ENCODE assay signal across 9 mouse cellular contexts in the genomic region with DNA sequence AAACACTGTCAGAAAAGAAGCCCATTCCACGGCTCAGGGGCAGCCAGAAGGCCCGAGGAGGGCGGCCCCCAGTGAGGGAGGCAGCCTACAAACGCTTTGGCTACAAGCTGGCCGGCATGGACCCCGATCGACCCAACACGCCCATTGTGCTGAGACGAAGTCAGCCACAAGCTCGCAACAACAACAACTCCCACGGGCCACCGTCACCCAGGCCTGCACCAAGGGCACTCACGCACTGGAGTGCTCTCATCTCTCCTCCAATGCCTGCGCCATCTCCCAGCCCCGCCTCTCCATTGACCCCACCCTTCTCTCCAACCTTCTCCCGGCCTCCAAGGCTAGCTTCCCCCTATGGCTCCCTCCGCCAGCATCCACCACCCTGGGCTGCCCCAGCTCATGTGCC. TPM values are rescaled to one million over a fixed set of nuclear protein-coding genes. Genes with fewer than 3 reads are reported as not detected.
DNase-seq lines count a peak whose midpoint lies in the region; ATAC-seq and TF ChIP-seq lines count a peak whose summit lies in the region.
"Had no signal": no experiment of that assay in that cellular context is flagged by ENCODE, and none has a peak within 500 bp of the region (broad histone marks: within the 10 kb centered on the region; RNA-seq: fewer than 3 reads in every experiment).

No protein-coding gene starts in this region.

- 0 out of 2 replicates have a peak, but pooled peaks have one; percentile 10 for ATAC-seq in heart, embryonic 15.5 days (replicated peaks; ENCODE audit: insufficient number of reproducible peaks, insufficient read depth, low FRiP score, low read depth)
- ATAC-seq in embryonic facial prominence, embryonic 13.5 days (ENCODE audit: insufficient number of reproducible peaks, insufficient read depth, low FRiP score, low TSS enrichment, low read depth) = no peak
- ATAC-seq in lung, embryonic 14.5 days (ENCODE audit: insufficient read depth) = peak; percentile 66; the same call in 1 of the 2 replicates
- ATAC-seq in megakaryocyte progenitor cell, adult 5-6 weeks (replicated peaks; ENCODE audit: poor library complexity) = no peak
- no peak for ATAC-seq in forebrain, embryonic 14.5 days

- H3K27me3 ChIP-seq in heart, embryonic 15.5 days = peaks cover 20% of the 10 kb centered on the region
- no peaks in the 10 kb centered on the region for H3K27me3 ChIP-seq in embryonic facial prominence, embryonic 13.5 days
- no peaks in the 10 kb centered on the region for H3K27me3 ChIP-seq in lung, embryonic 14.5 days (ENCODE audit: insufficient read depth, low read length)
- H3K27me3 ChIP-seq in forebrain, embryonic 14.5 days (replicated peaks; ENCODE audit: control insufficient read depth, insufficient read depth, low read length) = no peaks in the 10 kb centered on the region

- in situ Hi-C loops in ES-E14 (cut with MboI; ENCODE audit: low sequenced_read_pairs in 2 of 2, unreplicated experiment in 2 of 2) = no loop called here

- WGBS in heart, embryonic 15.5 days = 15% methylated on average over 17 of the region's 17 CpGs
- 31% methylated on average over 17 of the region's 17 CpGs for WGBS in embryonic facial prominence, embryonic 13.5 days
- WGBS in lung, embryonic 14.5 days = 16% methylated on average over 17 of the region's 17 CpGs
- 47% methylated on average over 17 of the region's 17 CpGs for WGBS in forebrain, embryonic 14.5 days

- H3K4me3 ChIP-seq in heart, embryonic 15.5 days = peak overlapping the region; percentile 24
- peak overlapping the region; percentile 36 to 64 for H3K4me3 ChIP-seq in ES-E14 (ENCODE audit: insufficient read depth in 1 of 2, low read depth in 1 of 2, low read length in 2 of 2, poor library complexity in 1 of 2, severe bottlenecking in 1 of 2)
- H3K4me3 ChIP-seq in embryonic facial prominence, embryonic 13.5 days = no peak overlapping the region; the same call in 1 of the 2 replicates
- H3K4me3 ChIP-seq in lung, embryonic 14.5 days (ENCODE audit: low read depth, low read length) = 0 out of 2 replicates have a peak overlapping the region, but pooled peaks have one; percentile 6
- no peak overlapping the region for H3K4me3 ChIP-seq in forebrain, embryonic 14.5 days (ENCODE audit: low read depth, low read length)

- peak overlapping the region; percentile 57 for H3K4me2 ChIP-seq in heart, embryonic 15.5 days
- peak overlapping the region; percentile 41 for H3K4me2 ChIP-seq in embryonic facial prominence, embryonic 13.5 days
- peak overlapping the region; percentile 49 for H3K4me2 ChIP-seq in lung, embryonic 14.5 days
- no peak overlapping the region for H3K4me2 ChIP-seq in forebrain, embryonic 14.5 days (ENCODE audit: low read length)

- no peak overlapping the region for H3K27ac ChIP-seq in heart, embryonic 15.5 days
- no peak overlapping the region for H3K27ac ChIP-seq in ES-E14 (ENCODE audit: insufficient read depth, low read depth, low read length, poor library complexity, severe bottlenecking)
- no peak overlapping the region for H3K27ac ChIP-seq in embryonic facial prominence, embryonic 13.5 days
- no peak overlapping the region for H3K27ac ChIP-seq in lung, embryonic 14.5 days (ENCODE audit: low read depth)
- H3K27ac ChIP-seq in forebrain, embryonic 14.5 days (ENCODE audit: low read depth, low read length) = no peak overlapping the region

- intact Hi-C loops in heart, postnatal 36 days (cut with DNase I) = no loop called here

- TF ChIP-seq CTCF in lung, embryonic 14.5 days (IDR thresholded peaks at IDR 0.05; ENCODE audit: low read depth) = no peak

- no peaks in the 10 kb centered on the region for H3K36me3 ChIP-seq in heart, embryonic 15.5 days
- H3K36me3 ChIP-seq in ES-E14 (ENCODE audit: control insufficient read depth, insufficient read depth, low read length, poor library complexity, severe bottlenecking) = no peaks in the 10 kb centered on the region
- H3K36me3 ChIP-seq in embryonic facial prominence, embryonic 13.5 days = no peaks in the 10 kb centered on the region
- no peaks in the 10 kb centered on the region for H3K36me3 ChIP-seq in lung, embryonic 14.5 days (ENCODE audit: insufficient read depth)
- H3K36me3 ChIP-seq in forebrain, embryonic 14.5 days (ENCODE audit: control insufficient read depth, insufficient read depth, low read length) = no peaks in the 10 kb centered on the region

- H3K9me3 ChIP-seq in heart, embryonic 15.5 days (replicated peaks) = no peaks in the 10 kb centered on the region
- H3K9me3 ChIP-seq in ES-E14 (ENCODE audit: control insufficient read depth, insufficient read depth, low read depth, low read length) = no peaks in the 10 kb centered on the region
- H3K9me3 ChIP-seq in embryonic facial prominence, embryonic 13.5 days = no peaks in the 10 kb centered on the region
- no peaks in the 10 kb centered on the region for H3K9me3 ChIP-seq in lung, embryonic 14.5 days (ENCODE audit: low read depth, low read length)
- no peaks in the 10 kb centered on the region for H3K9me3 ChIP-seq in forebrain, embryonic 14.5 days (replicated peaks; ENCODE audit: control insufficient read depth, low read length)

- no peak overlapping the region for H3K9ac ChIP-seq in heart, embryonic 15.5 days
- 0 out of 2 replicates have a peak overlapping the region, but pooled peaks have one; percentile 32 for H3K9ac ChIP-seq in ES-E14 (ENCODE audit: insufficient read depth, low read depth, low read length, poor library complexity, severe bottlenecking)
- H3K9ac ChIP-seq in embryonic facial prominence, embryonic 13.5 days = no peak overlapping the region
- peak overlapping the region; percentile 6; the same call in 1 of the 2 replicates for H3K9ac ChIP-seq in lung, embryonic 14.5 days
- H3K9ac ChIP-seq in forebrain, embryonic 14.5 days (ENCODE audit: low read length) = no peak overlapping the region

- no peak for DNase-seq in heart, postnatal 36 days
- peak; percentile 49 for DNase-seq in ES-E14 (ENCODE audit: low read depth, low spot score)
- peak; percentile 35 for DNase-seq in lung, embryonic 14.5 days
- no peak for DNase-seq in natural killer cell, adult 2 months (ENCODE audit: low spot score in 2 of 2)
- no peak for DNase-seq in forebrain, embryonic 14.5 days (ENCODE audit: low spot score)
- DNase-seq: gastrocnemius, postnatal 10 days had no signal

- H3K4me1 ChIP-seq in heart, embryonic 15.5 days (replicated peaks) = peaks cover 7% of the 10 kb centered on the region
- peaks cover 0 to 13% of the 10 kb centered on the region in 2 experiments; a peak in 1 of 4 replicates for H3K4me1 ChIP-seq in ES-E14 (ENCODE audit: control insufficient read depth in 2 of 2, insufficient read depth in 2 of 2, low read length in 2 of 2, poor library complexity in 1 of 2)
- peaks cover 5% of the 10 kb centered on the region; the same call in 1 of the 2 replicates for H3K4me1 ChIP-seq in embryonic facial prominence, embryonic 13.5 days
- no peaks in the 10 kb centered on the region for H3K4me1 ChIP-seq in lung, embryonic 14.5 days (ENCODE audit: insufficient read depth)
- H3K4me1 ChIP-seq in forebrain, embryonic 14.5 days (ENCODE audit: control insufficient read depth, insufficient read depth, low read length) = no peaks in the 10 kb centered on the region

TF ChIP-seq in ES-E14, 5 proteins besides CTCF, POLR2A, EP300 and RAD21 (continues in another document):
- TF ChIP-seq HCFC1 (IDR thresholded peaks at IDR 0.05; ENCODE audit: borderline replicate concordance, insufficient read depth, low read length) (no peak), CHD2 (IDR thresholded peaks at IDR 0.05; ENCODE audit: low read depth, low read length) (no peak)

RNA-seq across cellular contexts. Expression of a gene that starts 9.0 kb away (rescaled TPM):
- polyA plus RNA-seq in heart, embryonic 15.5 days (2015; fragmentation: Nextera tagmentation; extraction: Ambion mirVana) = 0.04 TPM in 1 of 2 replicates, not detected in the other
- under 1 TPM; 0.08 to 0.11 TPM for total RNA-seq in heart, postnatal 36 days (2021)
- 0.31 and 0.42 TPM in 2 replicates for total RNA-seq in ES-E14 (2012; rRNA removed)
- polyA plus RNA-seq in embryonic facial prominence, embryonic 13.5 days (2015; fragmentation: Nextera tagmentation; extraction: Ambion mirVana) = 0.67 and 0.77 TPM in 2 replicates
- polyA plus RNA-seq in lung, embryonic 14.5 days (2014; fragmentation: Nextera tagmentation; extraction: Ambion mirVana) = 0.03 and 0.08 TPM in 2 replicates
- 0.02 TPM in 2 replicates for total RNA-seq in megakaryocyte progenitor cell, adult 5-6 weeks (2015)
- 0.07 TPM in 1 of 2 replicates, not detected in the other for total RNA-seq in megakaryocyte progenitor cell, adult 5-6 weeks (2017)
- 0.08 and 0.09 TPM in 2 replicates for polyA plus RNA-seq in forebrain, embryonic 14.5 days (2014; fragmentation: Nextera tagmentation; extraction: Ambion mirVana)

RNA-seq across cellular contexts. Expression of a gene that starts 23.7 kb away (rescaled TPM):
- 54.0 and 69.8 TPM in 2 replicates for polyA plus RNA-seq in heart, embryonic 15.5 days (2015; fragmentation: Nextera tagmentation; extraction: Ambion mirVana)
- total RNA-seq in heart, postnatal 36 days (2021) = 10 to 100 TPM; 28.6 to 32.0 TPM
- 84.4 and 96.7 TPM in 2 replicates for total RNA-seq in ES-E14 (2012; rRNA removed)
- 113 and 124 TPM in 2 replicates for polyA plus RNA-seq in embryonic facial prominence, embryonic 13.5 days (2015; fragmentation: Nextera tagmentation; extraction: Ambion mirVana)
- 105 and 109 TPM in 2 replicates for polyA plus RNA-seq in lung, embryonic 14.5 days (2014; fragmentation: Nextera tagmentation; extraction: Ambion mirVana)
- 34.4 and 39.0 TPM in 2 replicates for total RNA-seq in megakaryocyte progenitor cell, adult 5-6 weeks (2015)
- 57.7 and 58.8 TPM in 2 replicates for total RNA-seq in megakaryocyte progenitor cell, adult 5-6 weeks (2017)
- 111 and 115 TPM in 2 replicates for polyA plus RNA-seq in forebrain, embryonic 14.5 days (2014; fragmentation: Nextera tagmentation; extraction: Ambion mirVana)

RNA-seq across cellular contexts. Expression of a gene that starts 58.1 kb away (rescaled TPM):
- polyA plus RNA-seq in heart, embryonic 15.5 days (2015; fragmentation: Nextera tagmentation; extraction: Ambion mirVana) = 36.8 and 39.1 TPM in 2 replicates
- total RNA-seq in heart, postnatal 36 days (2021) = 10 to 100 TPM; 78.2 to 82.4 TPM
- total RNA-seq in ES-E14 (2012; rRNA removed) = 23.4 and 27.6 TPM in 2 replicates
- 35.2 and 36.6 TPM in 2 replicates for polyA plus RNA-seq in embryonic facial prominence, embryonic 13.5 days (2015; fragmentation: Nextera tagmentation; extraction: Ambion mirVana)
- polyA plus RNA-seq in lung, embryonic 14.5 days (2014; fragmentation: Nextera tagmentation; extraction: Ambion mirVana) = 32.3 and 33.5 TPM in 2 replicates
- total RNA-seq in megakaryocyte progenitor cell, adult 5-6 weeks (2015) = 29.8 and 30.5 TPM in 2 replicates
- 26.8 and 29.3 TPM in 2 replicates for total RNA-seq in megakaryocyte progenitor cell, adult 5-6 weeks (2017)
- 17.8 and 21.5 TPM in 2 replicates for polyA plus RNA-seq in forebrain, embryonic 14.5 days (2014; fragmentation: Nextera tagmentation; extraction: Ambion mirVana)

RNA-seq across cellular contexts. Expression of a gene that starts 59.9 kb away (rescaled TPM):
- 46.4 and 55.0 TPM in 2 replicates for polyA plus RNA-seq in heart, embryonic 15.5 days (2015; fragmentation: Nextera tagmentation; extraction: Ambion mirVana)
- 10 to 100 TPM; 40.8 to 43.9 TPM for total RNA-seq in heart, postnatal 36 days (2021)
- total RNA-seq in ES-E14 (2012; rRNA removed) = 32.5 and 34.3 TPM in 2 replicates
- polyA plus RNA-seq in embryonic facial prominence, embryonic 13.5 days (2015; fragmentation: Nextera tagmentation; extraction: Ambion mirVana) = 52.7 and 54.9 TPM in 2 replicates
- polyA plus RNA-seq in lung, embryonic 14.5 days (2014; fragmentation: Nextera tagmentation; extraction: Ambion mirVana) = 47.5 and 50.1 TPM in 2 replicates
- total RNA-seq in megakaryocyte progenitor cell, adult 5-6 weeks (2015) = 24.4 and 25.4 TPM in 2 replicates
- total RNA-seq in megakaryocyte progenitor cell, adult 5-6 weeks (2017) = 50.7 and 72.1 TPM in 2 replicates
- polyA plus RNA-seq in forebrain, embryonic 14.5 days (2014; fragmentation: Nextera tagmentation; extraction: Ambion mirVana) = 37.4 and 40.3 TPM in 2 replicates

Comparison
In these comparisons a context has a peak if more than half of its experiments do, and no peak if none do; other contexts are left out.
1. ATAC-seq: peak in heart, embryonic 15.5 days (single experiment) and lung, embryonic 14.5 days (single experiment); none in embryonic facial prominence, embryonic 13.5 days (single experiment), megakaryocyte progenitor cell, adult 5-6 weeks (single experiment) and forebrain, embryonic 14.5 days (single experiment).
2. H3K4me3 ChIP-seq: peak in heart, embryonic 15.5 days (single experiment), ES-E14 (2 of 2) and lung, embryonic 14.5 days (single experiment); none in embryonic facial prominence, embryonic 13.5 days (single experiment) and forebrain, embryonic 14.5 days (single experiment).
3. H3K9ac ChIP-seq: peak in ES-E14 (single experiment) and lung, embryonic 14.5 days (single experiment); none in heart, embryonic 15.5 days (single experiment), embryonic facial prominence, embryonic 13.5 days (single experiment) and forebrain, embryonic 14.5 days (single experiment).
4. DNase-seq: peak in ES-E14 (single experiment) and lung, embryonic 14.5 days (single experiment); none in heart, postnatal 36 days (0 of 2), natural killer cell, adult 2 months (0 of 2) and forebrain, embryonic 14.5 days (single experiment).